Mouse (Mus musculus) MEL (cell line): Measurements from ENCODE around the gene Ankrd1. TPM values are rescaled to one million over a fixed set of nuclear protein-coding genes. Genes with fewer than 3 reads are reported as not detected.
A peak's percentile ranks its signal among the peaks of the same experiment; 100 is the strongest.

ENCODE experiments used
- DNase-seq: peaks from one replicate; pipeline ENCODE4 v3.0.0; 2011; ENCODE audit warnings: low read depth, low spot score
- H3K27ac ChIP-seq: 2 replicates; pipeline ENCODE4 v1.5.1; 2012; ENCODE audit warnings: low read depth, mild to moderate bottlenecking, control low read depth, low read length, moderate library complexity; ENCODE audit not compliant: control insufficient read depth
- H3K27me3 ChIP-seq, 2 experiments: fragments of 150-350 bp in 1 of 2; sonication (generic) in 1 of 2; 2 replicates each; pipeline ENCODE4 v1.6.1; 2012; ENCODE audit warnings: low read length in 2 of 2, mild to moderate bottlenecking in 2 of 2, improper control_type of control experiment in 1 of 2, moderate library complexity in 1 of 2; ENCODE audit not compliant: insufficient read depth in 2 of 2, control insufficient read depth in 1 of 2
- H3K36me3 ChIP-seq, 2 experiments: 2 replicates each; pipeline ENCODE4 v1.6.1; 2012 to 2014; ENCODE audit warnings: low read length in 2 of 2, improper control_type of control experiment in 1 of 2, inconsistent platforms in 1 of 2, mild to moderate bottlenecking in 1 of 2; ENCODE audit not compliant: insufficient read depth in 2 of 2, control insufficient read depth in 1 of 2
- H3K4me1 ChIP-seq, 2 experiments: fragments of 150-350 bp in 1 of 2; sonication (generic) in 1 of 2; 2 replicates each; pipeline ENCODE4 v1.6.1; 2012; ENCODE audit warnings: low read length in 2 of 2, improper control_type of control experiment in 1 of 2, mild to moderate bottlenecking in 1 of 2; ENCODE audit not compliant: insufficient read depth in 2 of 2, control insufficient read depth in 1 of 2
- H3K4me3 ChIP-seq, 2 experiments: fragments of 150-350 bp in 1 of 2; sonication (generic) in 1 of 2; 2 replicates each; pipeline ENCODE4 v1.5.1; 2012; ENCODE audit warnings: low read depth in 2 of 2, low read length in 2 of 2, mild to moderate bottlenecking in 2 of 2, moderate library complexity in 2 of 2, control low read depth in 1 of 2, improper control_type of control experiment in 1 of 2; ENCODE audit not compliant: control insufficient read depth in 1 of 2, insufficient read depth in 1 of 2
- H3K79me2 ChIP-seq: 2 replicates; pipeline ENCODE4 v1.6.1; 2012; ENCODE audit warnings: mild to moderate bottlenecking, low read length, moderate library complexity; ENCODE audit not compliant: control insufficient read depth, poor library complexity, insufficient read depth
- H3K9ac ChIP-seq: 2 replicates; pipeline ENCODE4 v1.6.1; 2012; ENCODE audit warnings: low read depth, mild to moderate bottlenecking, control low read depth, low read length, moderate library complexity; ENCODE audit not compliant: control insufficient read depth, poor library complexity, severe bottlenecking
- H3K9me3 ChIP-seq: fragments of 150-350 bp; sonication (generic); replicated peaks from 2 replicates; pipeline ENCODE4 v1.6.1; 2012; ENCODE audit warnings: mild to moderate bottlenecking, low read length, improper control_type of control experiment, moderate library complexity; ENCODE audit not compliant: insufficient read depth
- CHD2 ChIP-seq: IDR thresholded peaks from 2 replicates; pipeline ENCODE4 v1.6.1; 2011; ENCODE audit warnings: low read length, improper control_type of control experiment
- ELF1 ChIP-seq: IDR thresholded peaks from 2 replicates; pipeline ENCODE4 v1.6.1; 2014; ENCODE audit warnings: low read depth, mild to moderate bottlenecking, inconsistent platforms, low read length, improper control_type of control experiment, moderate library complexity
- HCFC1 ChIP-seq: IDR thresholded peaks from 2 replicates; pipeline ENCODE4 v1.6.1; 2012; ENCODE audit warnings: low read depth, mild to moderate bottlenecking, inconsistent platforms, low read length, improper control_type of control experiment, moderate library complexity
- JUND ChIP-seq: IDR thresholded peaks from 2 replicates; pipeline ENCODE4 v1.6.1; 2011; ENCODE audit warnings: low read depth, mild to moderate bottlenecking, improper control_type of control experiment, low read length
- KAT2A ChIP-seq: conservative IDR thresholded peaks from 2 replicates; pipeline ENCODE4 v1.6.1; 2012; ENCODE audit warnings: low read depth, low read length, improper control_type of control experiment, inconsistent platforms
- MEF2A ChIP-seq: IDR thresholded peaks from 2 replicates; pipeline ENCODE4 v1.6.1; 2014; ENCODE audit warnings: low read depth, mild to moderate bottlenecking, inconsistent platforms, low read length, improper control_type of control experiment; ENCODE audit not compliant: poor library complexity, insufficient replicate concordance, severe bottlenecking; ENCODE audit errors: extremely low read depth
- MXI1 ChIP-seq: IDR thresholded peaks from 2 replicates; pipeline ENCODE4 v1.6.1; 2011; ENCODE audit warnings: mild to moderate bottlenecking, low read depth, low read length, improper control_type of control experiment
- MYC ChIP-seq: IDR thresholded peaks from 2 replicates; pipeline ENCODE4 v1.6.1; 2011; ENCODE audit warnings: low read depth, mild to moderate bottlenecking, low read length, improper control_type of control experiment, moderate library complexity
- NELFE ChIP-seq: IDR thresholded peaks from 2 replicates; pipeline ENCODE4 v1.6.1; 2011; ENCODE audit warnings: low read depth, low read length, improper control_type of control experiment
- NRF1 ChIP-seq: IDR thresholded peaks from 2 replicates; pipeline ENCODE4 v1.6.1; 2014; ENCODE audit warnings: low read depth, mild to moderate bottlenecking, inconsistent platforms, low read length, improper control_type of control experiment, moderate library complexity; ENCODE audit not compliant: poor library complexity, insufficient read depth, severe bottlenecking
- POLR2A ChIP-seq, 2 experiments: IDR thresholded peaks; 2 replicates each; pipeline ENCODE4 v1.6.1; 2011 to 2012; ENCODE audit warnings: low read length in 2 of 2, mild to moderate bottlenecking in 2 of 2, control low read depth in 1 of 2, improper control_type of control experiment in 1 of 2, low read depth in 1 of 2, moderate library complexity in 1 of 2; ENCODE audit not compliant: control insufficient read depth in 1 of 2, insufficient read depth in 1 of 2, poor library complexity in 1 of 2
- POLR2AphosphoS2 ChIP-seq: IDR thresholded peaks from 2 replicates; pipeline ENCODE4 v1.6.1; 2011; ENCODE audit warnings: low read length, improper control_type of control experiment
- RAD21 ChIP-seq: IDR thresholded peaks from 2 replicates; pipeline ENCODE4 v1.6.1; 2011; ENCODE audit warnings: mild to moderate bottlenecking, low read depth, low read length, improper control_type of control experiment
- SIN3A ChIP-seq: IDR thresholded peaks from 2 replicates; pipeline ENCODE4 v1.6.1; 2012; ENCODE audit warnings: low read length, improper control_type of control experiment, inconsistent platforms
- SMC3 ChIP-seq: IDR thresholded peaks from 2 replicates; pipeline ENCODE4 v1.6.1; 2011; ENCODE audit warnings: low read depth, low read length, improper control_type of control experiment
- TBP ChIP-seq: IDR thresholded peaks from 2 replicates; pipeline ENCODE4 v1.8.0; 2011; ENCODE audit warnings: low read depth, low read length, improper control_type of control experiment
- TCF12 ChIP-seq: IDR thresholded peaks from 2 replicates; pipeline ENCODE4 v1.6.1; 2014; ENCODE audit warnings: low read depth, mild to moderate bottlenecking, inconsistent platforms, low read length, improper control_type of control experiment, moderate library complexity
- USF1 ChIP-seq: IDR thresholded peaks from 2 replicates; pipeline ENCODE4 v1.6.1; 2014; ENCODE audit warnings: low read depth, mild to moderate bottlenecking, inconsistent platforms, low read length, improper control_type of control experiment, moderate library complexity
- USF2 ChIP-seq, 2 experiments: IDR thresholded peaks; 2 replicates each; pipeline ENCODE4 v1.6.1; 2011 to 2012; ENCODE audit warnings: improper control_type of control experiment in 2 of 2, low read length in 2 of 2, borderline replicate concordance in 1 of 2, inconsistent platforms in 1 of 2, low read depth in 1 of 2, mild to moderate bottlenecking in 1 of 2; ENCODE audit not compliant: insufficient read depth in 1 of 2
- ZC3H11A ChIP-seq: IDR thresholded peaks from 2 replicates; pipeline ENCODE4 v1.6.1; 2012; ENCODE audit warnings: low read depth, mild to moderate bottlenecking, inconsistent platforms, low read length, improper control_type of control experiment
- ZMIZ1 ChIP-seq: IDR thresholded peaks from 2 replicates; pipeline ENCODE4 v1.6.1; 2012; ENCODE audit warnings: low read depth, mild to moderate bottlenecking, inconsistent platforms, low read length, improper control_type of control experiment, moderate library complexity
- ZNF384 ChIP-seq: IDR thresholded peaks from 2 replicates; pipeline ENCODE4 v1.6.1; 2012; ENCODE audit warnings: low read depth, mild to moderate bottlenecking, inconsistent platforms, low read length, improper control_type of control experiment
- polyA plus RNA-seq, 2 experiments: library from polyadenylated mRNA; stranded (reverse) in 1 of 2; unstranded in 1 of 2; fragments of >175 nt in 1 of 2; fragments of >200 nt in 1 of 2; gene quantifications; 2 replicates each; pipeline versions ENCODE4 v1.2.1 to v1.2.4; 2012; ENCODE audit warnings: low replicate concordance in 2 of 2, low read depth in 1 of 2; ENCODE audit not compliant: insufficient read length in 2 of 2, insufficient read depth in 1 of 2, missing spikeins in 1 of 2
- total RNA-seq: library from RNA; depleted of rRNA; stranded (reverse); fragments of 300-350 nt; gene quantifications from 2 replicates; pipeline ENCODE4 v1.2.3, GENCODE M21; 2012

Gene Ankrd1
- total and polyA plus RNA-seq, 3 experiments: not detected

DNA sequence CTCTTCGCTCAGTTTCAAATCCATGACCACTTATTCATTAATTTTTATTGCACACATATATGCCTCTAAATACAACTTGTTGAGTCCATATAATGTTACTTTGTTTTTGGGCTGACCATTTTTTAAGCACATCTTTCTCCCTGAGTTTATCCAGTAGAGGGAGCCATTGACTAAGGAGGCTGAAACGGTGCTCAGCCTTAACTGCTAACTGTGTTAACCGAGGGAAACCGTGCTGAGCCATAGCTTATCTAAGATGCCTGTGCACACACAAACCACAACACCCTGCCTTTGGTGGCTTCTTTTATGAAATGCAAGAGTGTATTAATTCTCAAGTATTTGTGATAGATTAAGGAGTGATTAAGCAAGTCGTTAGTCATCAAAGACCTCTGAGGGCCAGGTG, 29.1 kb downstream of the Ankrd1 start (continued):
- TF ChIP-seq TCF12: 0 out of 2 replicates have a peak, but pooled peaks have one; percentile 45
- TF ChIP-seq RAD21: peak; percentile 77
- no peak for TF ChIP-seq JUND
- TF ChIP-seq HCFC1: 0 out of 2 replicates have a peak, but pooled peaks have one; percentile 18
- no peak for TF ChIP-seq MYC
- peak; percentile 66 for TF ChIP-seq SMC3
- no peak for TF ChIP-seq NRF1
- no peak for TF ChIP-seq POLR2AphosphoS2
- no peak for TF ChIP-seq CHD2
- peak; percentile 46 for TF ChIP-seq ZC3H11A
- TF ChIP-seq ELF1: no peak

DNA sequence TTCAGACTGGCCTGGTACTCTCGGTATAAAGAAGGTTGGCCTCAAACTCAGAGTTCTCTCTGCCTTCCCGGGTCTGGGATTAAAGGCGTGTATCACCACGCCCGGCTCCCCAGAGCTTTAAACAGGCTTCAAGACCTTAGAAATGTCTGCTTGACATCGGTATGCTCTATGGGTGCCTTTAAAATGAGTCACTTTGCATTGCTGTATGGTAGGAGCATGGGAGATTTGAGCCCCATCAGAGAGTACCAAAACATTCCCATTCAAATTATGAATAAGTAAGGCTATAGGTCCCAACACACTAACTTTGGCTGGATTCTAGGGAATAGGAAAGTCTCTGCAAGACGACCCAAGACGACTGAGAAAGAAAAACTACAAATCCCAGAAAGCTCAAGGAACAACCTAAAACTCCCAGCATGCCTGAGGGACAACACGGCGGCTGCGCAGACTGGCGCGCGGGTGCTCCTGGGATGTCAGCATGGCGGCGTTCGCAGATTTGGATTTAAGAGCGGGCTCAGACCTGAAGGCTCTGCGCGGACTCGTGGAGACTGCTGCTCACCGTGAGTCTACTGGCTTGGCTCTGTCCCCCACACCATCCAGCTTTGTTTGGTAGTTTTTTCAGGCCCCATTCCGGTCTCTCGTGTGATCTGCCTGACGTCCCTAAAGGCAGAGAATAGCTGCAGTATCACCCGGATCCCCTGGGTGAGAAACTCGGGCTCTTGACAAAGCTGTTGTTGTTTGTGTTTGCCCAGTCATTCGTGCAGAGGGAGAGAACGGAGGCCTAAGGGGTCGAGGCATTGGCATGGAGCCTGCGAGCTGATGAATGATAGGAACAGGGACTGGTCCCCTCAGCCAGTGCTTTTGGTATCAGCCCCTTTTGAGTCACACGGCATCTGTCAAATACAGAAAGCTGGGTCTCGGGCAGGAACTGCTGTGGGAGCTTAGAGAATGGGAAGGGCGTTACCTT, 36.4 kb downstream of the Ankrd1 start, which contains the start of gene Rpp30:
Rpp30 (plus strand) TSS at position 455 of the 964 bp plus-strand sequence.
- Histone ChIP-seq H3K9me3 (no peaks in the 10 kb centered on the region), H3K27me3 (no peaks in the 10 kb centered on the region), H3K36me3 (peaks cover under 1 to 6% of the 10 kb centered on the region in 2 experiments; a peak in 3 of 4 replicates), H3K4me3 (peak within 1 kb of the TSS; percentile 83 to 93), H3K27ac (peak within 1 kb of the TSS; percentile 62), H3K79me2 (peaks cover 14% of the 10 kb centered on the region), H3K9ac (peak within 1 kb of the TSS; percentile 85), H3K4me1 (peaks cover 0 to 2% of the 10 kb centered on the region in 2 experiments; a peak in 1 of 4 replicates)
- peak; percentile 93 for DNase-seq
- TF ChIP-seq USF2 (IDR thresholded peaks at IDR 0.05; ENCODE audit: borderline replicate concordance in 1 of 2, insufficient read depth in 1 of 2, low read depth in 1 of 2, low read length in 2 of 2): no peak
- peak; percentile 77 for TF ChIP-seq MXI1
- TF ChIP-seq MYC: peak; percentile 20; the same call in 1 of the 2 replicates
- no peak for TF ChIP-seq MEF2A
- TF ChIP-seq NELFE: peak; percentile 57; the same call in 1 of the 2 replicates
- TF ChIP-seq TBP: peak; percentile 84
- no peak for TF ChIP-seq ZMIZ1
- peak; percentile 34; the same call in 1 of the 2 replicates for TF ChIP-seq ELF1
- TF ChIP-seq TCF12: peak; percentile 57; the same call in 1 of the 2 replicates
- peak; percentile 98 for TF ChIP-seq HCFC1
- peak; percentile 98 for TF ChIP-seq KAT2A
- no peak for TF ChIP-seq USF1
- peak; percentile 62 for TF ChIP-seq SIN3A
- peak; percentile 60 to 79 for TF ChIP-seq POLR2A (IDR thresholded peaks at IDR 0.05; ENCODE audit: control insufficient read depth in 1 of 2, insufficient read depth in 1 of 2, low read depth in 1 of 2, low read length in 2 of 2, poor library complexity in 1 of 2)
- no peak for TF ChIP-seq ZNF384
- TF ChIP-seq NRF1: peak; percentile 87
